Mouse (Mus musculus): Measurements from ENCODE around the gene Cmss1.
A peak's percentile ranks its signal among the peaks of the same experiment; 100 is the strongest.

The Cmss1 gene

DNA sequence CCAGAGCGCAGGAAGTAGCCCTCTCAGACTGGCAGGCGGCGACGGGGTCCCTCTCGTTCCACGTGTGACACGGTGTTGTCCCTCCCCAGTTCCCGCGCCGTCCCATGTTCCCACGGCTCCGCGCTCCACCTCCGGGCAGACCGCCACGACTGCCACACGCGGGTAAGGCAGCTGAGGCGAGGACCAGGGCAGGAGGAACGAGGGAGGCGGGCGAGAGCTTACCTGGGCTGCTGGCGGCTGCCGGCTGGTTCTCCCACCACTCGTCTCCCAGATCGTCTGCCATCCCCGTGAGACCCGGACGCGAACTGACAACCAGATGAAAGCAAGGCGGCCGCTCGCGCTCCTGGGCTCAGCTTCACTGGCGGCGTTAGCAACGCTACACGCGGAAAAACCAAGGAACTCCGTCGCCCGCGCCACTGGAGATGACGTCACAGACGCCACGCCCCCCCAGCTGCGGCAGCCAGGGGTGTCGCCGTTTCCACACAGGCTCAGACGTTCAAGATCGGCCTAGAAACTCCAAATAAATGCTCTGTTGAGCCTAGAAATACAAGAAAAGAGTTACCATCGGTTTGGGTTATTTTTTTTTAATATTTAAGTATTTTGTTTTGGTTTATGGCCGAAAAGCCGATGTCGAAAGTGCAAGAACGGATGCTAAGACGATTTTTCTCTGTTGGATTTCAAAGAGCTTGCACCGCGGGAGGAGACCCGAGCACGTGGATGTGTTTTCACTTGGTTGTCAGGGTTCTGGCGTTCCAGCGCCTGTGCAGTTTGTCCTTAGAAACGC, at the start of gene Cmss1:
Cmss1 (minus strand) TSS at position 421 of the 784 bp plus-strand sequence.
- DNase-seq: peak; percentile 65

DNA sequence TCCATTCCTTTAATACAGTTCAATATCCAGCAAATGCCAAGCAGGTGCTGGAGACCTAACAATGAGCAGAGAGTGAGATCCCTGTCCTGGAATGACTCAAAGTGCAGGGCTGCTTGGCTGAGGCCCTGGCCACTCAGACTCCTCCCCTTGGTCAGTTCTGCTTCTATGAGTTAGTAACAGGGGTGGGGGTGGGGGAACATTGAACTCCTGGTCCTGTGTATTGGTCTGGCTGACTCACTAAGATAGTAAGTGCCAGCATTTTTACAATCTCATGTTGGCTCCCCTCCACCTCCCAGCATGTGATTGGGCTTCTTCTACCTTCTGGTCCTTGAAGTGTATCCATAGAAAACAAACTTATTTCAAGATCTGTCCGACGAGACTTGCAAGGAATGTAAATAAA, 43.2 kb upstream of the Cmss1 start:
- no peak for DNase-seq

DNA sequence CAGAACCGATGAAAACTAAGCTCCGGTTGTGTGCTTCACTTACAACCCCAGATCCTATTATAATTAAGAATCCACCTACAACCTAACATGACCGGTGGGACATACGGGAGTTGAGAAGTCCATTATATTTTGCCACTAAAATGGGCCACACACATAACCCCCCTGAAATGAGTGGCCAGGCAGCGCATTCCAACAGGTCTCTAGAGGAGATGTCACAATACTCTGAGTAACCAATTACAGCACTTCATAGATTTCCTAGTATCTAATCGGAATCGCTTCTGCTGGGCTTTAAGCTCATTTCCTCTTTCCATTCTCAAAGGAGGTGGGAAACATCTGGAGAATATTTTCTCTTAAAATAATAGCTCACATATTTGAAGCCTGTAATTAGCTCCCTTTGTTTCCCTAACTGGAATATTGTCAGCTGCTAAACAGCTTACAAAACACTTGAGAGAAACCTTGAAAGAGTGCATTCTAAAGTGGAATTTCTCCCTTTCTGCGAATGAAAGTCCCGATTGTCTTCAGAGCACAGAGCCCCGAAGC, 34.8 kb upstream of the Cmss1 start:
- no peak for DNase-seq

DNA sequence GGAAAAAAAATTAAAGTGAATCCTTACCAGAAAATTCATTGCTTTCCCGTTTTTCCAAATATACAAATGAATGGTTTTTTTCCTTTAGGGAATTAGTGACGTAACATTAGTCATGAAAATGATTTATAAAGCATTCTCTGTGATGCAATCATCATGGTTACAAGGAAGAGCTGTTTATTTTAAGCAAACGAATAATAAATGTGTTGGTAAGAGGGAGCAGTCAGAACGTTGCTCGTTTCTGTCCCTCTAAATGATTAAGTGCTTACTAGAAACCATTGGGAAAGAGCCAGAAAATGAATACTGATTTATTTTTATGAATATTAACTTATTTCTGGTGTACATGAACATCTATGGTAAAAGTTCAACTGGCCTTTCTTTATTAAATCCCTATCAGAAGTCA, 28.1 kb upstream of the Cmss1 start:
- DNase-seq: no peak

DNA sequence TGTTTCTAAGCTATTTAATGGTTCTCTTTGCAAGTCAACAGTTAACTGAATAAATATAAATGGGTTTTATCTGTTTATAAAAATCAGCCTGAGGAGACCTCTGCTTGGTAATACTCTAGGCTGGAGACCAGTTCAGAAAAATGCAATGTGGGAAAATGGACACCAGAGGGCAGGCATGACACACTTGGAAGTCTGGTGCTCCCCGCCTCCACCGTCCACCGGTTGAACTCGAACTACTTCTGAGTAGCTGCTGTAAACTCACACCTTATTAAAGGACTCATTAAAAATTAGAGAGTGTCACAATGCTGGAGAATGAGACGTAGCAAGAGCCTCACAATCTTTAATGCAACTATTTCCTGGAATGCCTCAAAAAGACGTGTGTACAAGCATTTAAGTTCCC, 27.5 kb upstream of the Cmss1 start:
- peak; percentile 31 for DNase-seq

DNA sequence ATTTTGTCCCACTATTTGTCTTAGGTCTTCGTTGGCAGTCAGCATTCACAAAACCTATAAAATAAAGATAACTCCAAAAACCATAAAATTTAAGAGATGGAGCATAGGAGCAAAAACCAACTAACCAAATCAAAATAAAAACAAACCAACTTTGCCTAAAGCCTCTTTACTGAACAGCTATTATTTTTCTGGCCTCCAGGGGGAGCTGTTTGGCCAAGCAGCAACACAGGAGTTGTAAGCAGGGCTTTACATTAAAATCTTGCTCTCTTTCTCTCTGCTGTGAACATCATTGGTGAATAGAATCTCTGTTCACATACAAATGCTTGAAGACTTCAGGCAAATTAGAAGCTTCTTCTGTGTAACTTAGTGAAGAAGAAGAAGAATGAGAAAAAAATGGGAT, 5.1 kb upstream of the Cmss1 start:
- no peak for DNase-seq

DNA sequence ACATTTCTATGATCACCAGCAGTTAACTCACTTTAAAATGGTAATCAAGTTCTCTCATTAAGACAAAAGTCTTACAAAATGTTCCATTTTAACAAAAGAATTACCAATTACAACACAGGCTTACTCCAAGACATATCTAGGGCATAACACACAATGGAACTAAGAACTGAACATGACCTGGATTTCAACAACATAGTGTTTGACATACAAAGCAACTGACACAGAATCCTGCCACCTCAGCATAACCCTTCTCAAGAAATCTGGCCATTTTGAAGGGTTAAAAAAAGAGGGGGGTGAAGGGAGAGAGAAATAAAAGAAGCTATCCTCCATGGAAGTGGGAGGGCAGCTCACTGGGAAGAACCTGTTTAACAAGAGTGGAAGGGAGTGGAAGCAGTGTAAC, 5.6 kb downstream of the Cmss1 start:
- no peak for DNase-seq

DNA sequence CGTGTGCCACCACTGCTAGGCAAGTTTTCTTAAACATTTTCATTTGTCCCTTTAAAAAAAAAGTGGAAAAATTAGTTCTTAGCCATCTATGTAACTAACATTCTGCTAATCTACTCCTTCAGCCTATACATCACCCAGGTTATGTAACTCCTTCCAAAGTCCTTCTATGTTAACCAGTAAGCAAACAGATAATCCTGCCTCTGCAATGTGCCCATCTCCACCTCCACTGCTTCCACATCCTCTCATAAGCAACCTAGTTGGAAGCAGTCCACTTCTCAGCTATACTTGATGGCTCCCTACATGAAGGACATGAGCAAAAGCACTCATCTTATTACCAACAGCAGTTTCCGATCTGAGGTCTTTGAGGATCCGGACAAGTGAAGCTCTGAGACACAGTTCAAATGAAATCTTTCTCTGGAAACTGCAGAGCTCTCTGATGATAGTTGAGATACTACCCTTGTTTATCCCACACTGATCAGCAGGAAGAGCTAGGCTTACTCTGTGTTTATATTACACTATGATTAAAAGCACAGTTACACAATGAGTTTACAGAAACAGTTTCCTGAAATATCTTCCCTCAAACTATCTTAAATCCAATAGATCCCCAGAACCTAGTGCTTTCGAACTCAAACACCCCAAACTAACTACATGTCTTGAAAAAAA, 9.2 kb downstream of the Cmss1 start:
- DNase-seq: no peak

DNA sequence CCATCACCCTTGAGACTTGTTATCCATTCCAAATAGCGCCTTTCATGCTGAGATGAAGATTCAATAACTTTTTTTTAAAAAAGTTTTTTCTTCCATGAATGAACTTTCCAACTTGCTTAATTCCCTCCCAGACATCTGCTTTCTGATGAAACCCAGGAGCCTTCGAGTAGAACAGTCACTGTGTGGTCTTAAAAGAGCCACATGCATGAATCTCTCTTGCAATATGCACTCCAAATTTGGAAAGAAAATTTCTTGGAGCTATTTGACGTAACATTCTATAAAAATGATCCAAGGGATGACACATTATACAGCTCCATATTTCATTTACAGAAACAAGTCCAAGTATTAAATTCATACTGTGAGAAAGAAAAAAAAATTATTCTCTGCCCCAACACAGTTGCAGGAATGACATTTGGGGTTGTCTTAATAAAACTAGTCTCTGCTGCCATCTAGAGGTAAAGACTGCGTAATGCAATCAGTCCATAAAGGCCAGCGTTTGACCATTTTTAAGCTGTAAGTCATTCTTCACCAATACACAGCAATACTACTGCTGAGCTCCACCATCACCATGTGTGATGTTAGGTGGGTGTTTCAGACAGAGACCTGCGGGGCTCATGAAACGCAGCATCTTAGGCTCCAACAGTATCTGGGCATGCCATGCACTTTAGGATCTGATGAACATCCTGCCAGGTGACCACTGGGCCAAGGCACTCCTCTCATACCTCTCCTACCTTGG, 13.1 kb downstream of the Cmss1 start:
- peak; percentile 37 for DNase-seq

DNA sequence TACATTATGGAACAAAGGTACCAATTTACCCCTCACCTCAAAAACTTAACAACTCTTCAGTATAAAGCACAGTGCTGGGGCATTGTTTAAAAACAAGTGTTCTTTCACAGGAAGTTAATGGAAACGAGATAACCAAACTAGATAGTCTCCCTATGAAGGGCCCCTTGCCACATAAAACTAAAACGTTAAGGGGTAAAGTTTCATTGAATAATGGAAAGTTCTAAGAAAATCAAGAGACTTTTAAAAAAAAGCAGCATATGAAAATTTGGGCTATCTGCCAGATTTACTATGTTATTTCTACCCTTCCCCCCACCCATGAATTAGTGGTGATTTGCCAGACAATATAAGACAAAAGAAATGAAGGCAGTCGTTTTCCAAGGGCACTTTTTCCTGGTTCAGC, 21.5 kb downstream of the Cmss1 start:
- DNase-seq: no peak

DNA sequence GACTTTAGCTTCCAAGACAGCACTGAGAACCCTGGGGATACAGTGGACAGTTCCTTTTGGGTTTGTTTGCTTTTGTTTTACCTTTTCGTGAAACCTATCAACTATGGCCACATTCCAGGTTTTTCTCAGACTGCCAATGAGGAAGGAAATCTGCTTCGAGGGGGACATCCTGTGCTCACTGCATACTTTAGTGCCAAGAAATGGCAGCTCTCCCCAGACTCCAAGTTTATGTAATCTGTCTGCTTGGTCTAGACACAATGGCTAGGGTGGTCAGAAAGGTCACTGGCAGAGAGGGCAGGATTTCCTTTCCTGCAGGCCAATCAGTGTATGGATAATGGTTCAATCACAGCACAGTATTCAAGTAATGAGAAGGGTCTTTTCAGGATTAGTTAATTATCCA, 24.7 kb downstream of the Cmss1 start:
- no peak for DNase-seq

DNA sequence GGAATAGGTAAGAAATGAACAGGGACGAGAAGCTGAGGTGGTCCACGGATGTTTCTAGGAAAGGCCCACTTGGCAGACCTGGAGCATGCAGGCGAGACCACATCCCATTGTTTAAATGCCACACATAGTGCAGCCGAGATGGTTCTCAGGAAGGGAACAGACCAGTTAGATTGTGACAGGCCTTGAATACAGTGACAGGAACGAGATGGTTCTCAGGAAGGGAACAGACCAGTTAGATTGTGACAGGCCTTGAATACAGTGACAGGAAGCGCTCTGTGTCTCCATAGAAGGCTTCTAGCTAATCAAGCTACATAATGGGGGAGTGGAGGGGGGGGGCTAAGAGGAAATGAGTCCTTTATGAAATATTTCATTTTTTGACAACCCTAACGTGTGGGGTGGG, 26.6 kb downstream of the Cmss1 start:
- DNase-seq: no peak

DNA sequence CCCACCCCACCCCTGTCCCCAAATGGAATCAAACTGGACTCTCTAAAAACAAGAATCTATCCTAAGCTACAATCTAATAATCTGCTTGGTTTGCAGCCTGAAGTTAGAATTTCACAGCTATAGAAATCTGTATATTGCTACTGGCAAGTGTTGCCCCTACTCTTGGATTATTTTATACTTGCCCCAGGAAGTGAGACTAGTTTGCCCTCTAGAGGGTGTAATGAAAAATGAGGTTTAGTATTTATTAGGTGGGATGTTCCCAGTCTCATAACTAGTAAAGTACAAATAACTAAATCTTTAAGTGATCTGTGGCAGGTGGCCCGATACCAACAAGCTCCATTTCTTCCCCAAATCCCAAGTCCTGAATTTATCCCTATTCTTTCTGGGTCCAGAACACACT, 29.1 kb downstream of the Cmss1 start:
- no peak for DNase-seq

DNA sequence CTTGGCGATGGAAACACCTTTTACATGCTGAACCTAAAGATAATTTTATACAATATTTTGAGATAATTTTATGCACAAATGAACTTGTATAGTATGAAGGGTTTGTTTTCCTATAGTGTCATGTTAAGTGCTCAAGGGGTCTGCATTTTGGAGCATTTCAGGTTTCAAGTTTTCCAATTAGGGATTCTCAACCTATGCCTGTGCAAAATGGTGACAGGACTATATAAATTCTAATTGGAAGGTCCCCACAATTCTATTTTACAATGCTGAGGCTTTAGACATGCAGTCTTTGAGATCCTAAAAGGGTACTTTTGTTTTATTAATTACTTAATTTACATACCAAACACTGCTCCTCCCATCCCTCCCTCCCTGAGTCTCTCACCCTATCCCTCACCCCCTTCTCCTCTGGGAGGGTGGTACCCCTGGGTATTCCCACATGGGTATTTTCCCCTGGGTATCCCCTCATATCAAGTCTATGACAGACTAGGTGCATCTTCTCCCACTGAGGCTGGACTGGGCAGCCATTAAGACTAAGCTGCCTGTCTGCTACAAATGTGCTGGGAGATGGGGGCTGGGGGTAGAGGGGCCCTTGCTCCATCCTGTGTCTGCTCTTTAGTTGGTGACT, 30.8 kb downstream of the Cmss1 start:
- no peak for DNase-seq

DNA sequence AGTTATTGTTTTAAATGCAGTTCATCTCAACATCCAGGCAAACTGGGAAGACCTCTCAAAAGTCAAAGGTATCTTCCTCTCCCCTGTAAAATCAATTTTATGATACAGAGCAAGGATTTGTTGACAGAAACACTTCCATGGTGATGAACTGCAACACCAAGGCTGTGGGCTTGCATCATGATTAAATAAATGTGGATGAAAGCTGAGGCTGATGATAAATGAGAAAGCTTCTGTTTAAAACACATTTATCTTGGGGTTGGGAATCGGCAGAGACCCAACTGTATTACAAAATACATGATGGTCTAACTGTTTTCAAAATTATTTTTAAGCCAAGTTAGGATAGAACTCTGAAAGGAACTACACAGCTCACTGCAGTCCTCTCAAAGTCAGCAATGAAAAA, 32.8 kb downstream of the Cmss1 start:
- no peak for DNase-seq

DNA sequence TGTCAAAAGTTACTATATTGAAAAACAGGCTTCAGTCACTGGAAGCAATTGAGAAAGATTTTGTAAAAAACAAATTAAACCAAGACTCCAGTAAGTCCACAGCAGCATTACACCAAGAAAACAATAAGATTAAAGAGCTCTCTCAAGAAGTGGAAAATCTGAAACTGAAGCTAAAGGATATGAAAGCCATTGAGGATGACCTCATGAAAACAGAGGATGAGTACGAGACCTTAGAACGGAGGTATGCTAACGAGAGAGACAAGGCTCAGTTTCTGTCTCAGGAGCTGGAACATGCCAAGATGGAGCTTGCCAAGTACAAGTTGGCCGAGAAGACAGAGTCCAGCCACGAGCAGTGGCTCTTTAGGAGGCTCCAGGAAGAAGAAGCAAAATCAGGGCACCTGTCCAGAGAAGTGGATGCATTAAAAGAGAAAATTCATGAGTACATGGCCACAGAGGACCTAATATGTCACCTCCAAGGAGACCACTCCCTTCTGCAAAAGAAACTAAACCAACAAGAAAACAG, 35.8 kb downstream of the Cmss1 start:
- DNase-seq: no peak

DNA sequence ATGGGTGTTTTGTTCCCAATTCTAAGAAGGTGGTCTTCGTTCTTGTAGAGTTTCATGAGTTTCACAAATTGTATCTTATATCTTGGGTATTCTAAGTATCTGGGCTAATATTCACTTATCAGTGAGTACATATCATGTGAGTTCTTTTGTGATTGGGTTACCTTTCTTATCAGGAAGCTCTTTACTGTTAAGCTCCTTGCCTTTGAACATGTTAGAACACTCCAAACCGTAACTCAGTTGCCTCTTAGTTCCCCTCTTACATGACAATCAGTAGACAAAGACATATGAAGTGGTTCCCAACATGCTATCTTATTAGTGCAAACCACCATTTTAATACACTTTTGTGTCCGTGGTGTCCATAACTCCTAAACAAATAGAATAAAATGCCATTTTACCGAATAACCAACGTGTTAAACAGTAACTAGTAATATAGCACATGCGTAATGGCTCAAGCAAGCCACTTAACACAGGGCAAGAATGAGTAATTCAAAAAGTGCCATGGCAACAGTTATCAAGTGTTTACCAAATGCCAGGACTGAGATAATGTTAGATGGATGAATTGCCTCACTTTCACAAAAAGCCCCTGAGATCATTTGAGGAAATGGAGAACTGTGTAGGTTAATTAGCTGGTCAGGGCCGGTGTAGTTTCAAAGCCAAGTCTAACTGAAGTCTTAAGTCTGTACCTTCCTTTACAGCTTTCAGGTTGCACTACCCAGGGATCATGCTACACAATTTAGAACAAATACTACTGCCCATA, 37.8 kb downstream of the Cmss1 start:
- no peak for DNase-seq

DNA sequence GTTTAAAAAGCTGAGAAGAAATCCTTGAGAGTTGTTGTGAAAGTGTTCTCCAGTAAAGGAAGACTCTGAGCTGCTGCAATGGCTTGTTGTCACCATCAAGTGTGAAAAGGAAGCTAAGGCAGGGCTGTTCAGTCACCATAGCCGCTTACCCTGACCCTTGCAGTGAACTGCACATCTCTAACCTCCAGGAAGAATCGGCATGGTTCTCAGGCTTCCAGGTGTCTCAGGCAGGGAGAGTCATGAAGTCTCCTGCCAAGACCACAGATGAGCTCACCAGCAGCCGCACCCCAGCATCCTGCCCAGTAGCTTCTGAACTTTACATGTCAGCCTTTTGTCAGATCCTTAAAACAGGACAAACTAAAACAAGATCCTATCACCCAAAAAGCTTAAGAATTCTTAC, 40.4 kb downstream of the Cmss1 start:
- DNase-seq: no peak

DNA sequence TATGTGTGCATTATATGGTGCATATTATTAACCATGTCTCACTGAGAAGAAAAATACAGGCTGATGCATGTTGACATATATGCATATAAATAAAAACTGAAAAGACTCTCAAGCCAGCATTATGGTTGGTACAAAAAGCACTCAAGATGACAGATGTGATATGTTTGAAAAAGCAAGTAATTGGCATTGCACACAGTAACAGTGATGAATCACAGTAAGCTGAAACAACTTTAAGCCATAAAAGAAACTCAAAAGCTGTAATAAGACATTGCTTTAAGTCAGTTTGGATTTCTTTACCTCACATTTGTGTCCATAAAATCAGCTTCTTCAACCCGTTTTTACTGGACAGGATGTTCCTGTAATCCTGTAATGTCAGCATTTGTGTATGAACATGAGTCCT, 41.9 kb downstream of the Cmss1 start:
- no peak for DNase-seq

DNA sequence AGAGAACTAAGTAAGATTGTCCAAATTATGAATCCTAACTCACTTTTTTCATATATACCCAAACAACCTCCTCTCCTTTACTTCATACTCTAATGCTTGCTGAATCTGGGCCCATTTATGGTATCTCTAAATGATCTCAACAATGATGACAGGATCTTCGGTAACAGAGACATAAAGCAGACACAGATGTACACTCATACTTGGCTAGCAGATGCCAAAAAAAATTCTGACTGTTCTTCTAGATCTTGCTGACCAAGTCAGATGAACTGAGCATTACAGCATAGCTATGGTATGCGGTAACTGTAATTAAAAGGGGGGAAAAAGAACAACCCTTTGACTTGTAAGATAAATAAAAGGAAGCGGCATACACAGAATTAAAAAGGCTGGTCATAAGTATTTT, 43.2 kb downstream of the Cmss1 start:
- DNase-seq: no peak

DNA sequence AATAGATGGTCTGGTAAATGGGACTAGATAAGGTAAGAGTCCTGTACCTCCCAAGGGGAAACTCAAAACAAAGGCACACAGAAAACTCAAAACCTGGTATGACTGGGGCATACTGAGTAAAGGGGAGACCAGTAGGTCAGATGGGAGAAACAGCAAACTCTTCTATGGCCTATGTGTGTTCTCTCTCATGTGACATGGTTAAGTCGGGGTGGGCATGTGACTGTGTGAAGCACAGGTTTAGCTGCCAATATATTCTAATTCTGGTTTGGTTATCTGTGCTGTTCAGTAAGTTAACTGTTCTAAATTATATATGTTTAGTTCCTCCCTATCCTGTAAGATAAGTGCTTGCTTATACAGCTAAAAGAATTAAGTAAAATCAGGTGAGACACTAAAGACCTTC, 46.5 kb downstream of the Cmss1 start:
- no peak for DNase-seq

DNA sequence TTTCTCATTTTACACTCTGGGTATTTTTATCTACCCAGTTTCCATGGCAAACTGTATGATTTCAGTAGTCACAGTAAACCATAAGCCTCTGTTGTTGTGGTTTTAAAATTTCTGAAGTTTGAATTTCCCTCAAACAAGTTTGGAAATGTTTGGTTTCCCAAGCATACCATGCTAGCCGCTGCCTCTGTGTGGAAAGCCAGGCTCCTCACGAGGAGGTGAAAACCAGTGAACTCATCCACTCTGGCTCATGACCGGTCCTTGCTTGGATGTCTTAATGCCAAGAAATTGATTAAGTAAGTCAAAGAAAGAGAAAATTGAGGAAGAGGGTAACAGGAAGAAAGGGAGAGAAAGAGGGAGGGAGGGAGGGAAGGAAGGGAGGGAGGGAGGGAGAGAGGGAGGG, 48.4 kb downstream of the Cmss1 start:
- DNase-seq: no peak

Data from layer of hippocampus, adult 9-11 months (tissue).